Mouse (Mus musculus) stomach, postnatal 0 days (tissue): ENCODE results near the gene Ddx19a.

ENCODE experiments used
- CTCF ChIP-seq: IDR thresholded peaks from 2 replicates; pipeline ENCODE4 v1.5.1; 2016; ENCODE audit warnings: antibody characterized with exemption, low read depth, mild to moderate bottlenecking, moderate library complexity
- EP300 ChIP-seq: optimal IDR thresholded peaks from 2 replicates; pipeline ENCODE3; 2016; ENCODE audit warnings: antibody characterized with exemption

DNA sequence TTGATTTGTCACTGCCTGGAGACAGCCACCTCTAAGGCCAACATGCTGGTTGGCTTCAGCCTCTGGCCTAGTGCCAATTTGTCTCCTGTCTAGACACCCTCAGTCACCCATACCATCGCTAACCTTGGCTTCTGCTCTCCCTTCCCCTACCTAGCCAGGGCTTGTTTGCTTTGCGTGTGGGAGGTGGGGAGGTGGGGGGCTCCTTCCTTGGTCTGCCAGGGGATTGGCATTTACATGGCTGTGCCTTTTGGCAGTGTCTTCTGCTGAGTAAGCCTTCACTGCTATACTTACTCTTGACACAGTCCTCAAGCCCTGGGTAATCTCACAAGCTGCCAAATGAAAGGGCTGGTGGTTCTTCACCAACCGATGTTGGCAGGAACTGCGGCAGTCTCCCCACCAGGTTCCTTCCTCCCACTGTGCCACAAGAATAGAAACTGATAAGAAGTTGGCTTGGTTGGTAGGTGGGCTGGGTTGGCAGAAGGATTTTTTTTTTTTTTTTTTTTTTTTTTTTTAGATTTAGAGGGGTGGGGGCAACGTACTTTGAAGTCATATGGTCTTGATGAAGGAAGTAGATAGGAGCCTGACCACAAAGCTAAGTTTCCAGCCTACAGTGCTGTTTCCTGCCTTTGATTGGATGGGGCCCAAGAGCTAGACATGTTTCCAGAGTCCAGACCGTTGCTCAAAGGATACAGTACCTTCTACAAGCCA is 58.6 kb downstream of the Ddx19a start:
- TF ChIP-seq CTCF (no peak), EP300 (no peak)
